Comparison of ENCODE assay signal across 8 mouse cellular contexts in the genomic region with DNA sequence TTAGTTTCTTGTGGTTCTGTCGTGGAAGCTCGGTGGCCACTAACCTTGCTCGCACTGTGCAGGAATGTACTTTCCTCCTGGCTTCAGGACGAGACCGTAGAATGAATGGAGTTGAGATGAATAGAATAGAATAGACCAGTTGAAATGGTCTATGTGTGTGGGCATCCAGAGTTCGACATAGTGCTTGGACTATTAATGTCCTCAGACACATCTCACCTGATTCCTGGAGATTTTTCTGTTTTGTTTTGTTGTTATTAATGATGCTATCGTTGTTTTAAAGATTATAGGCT. TPM values are rescaled to one million over a fixed set of nuclear protein-coding genes. Genes with fewer than 3 reads are reported as not detected.
A peak's percentile ranks its signal among the peaks of the same experiment; 100 is the strongest.
DNase-seq lines count a peak whose midpoint lies in the region; ATAC-seq and TF ChIP-seq lines count a peak whose summit lies in the region.

No protein-coding gene starts in this region.

- no peak for TF ChIP-seq EP300 in liver, embryonic 14.5 days (IDR thresholded peaks at IDR 0.05; ENCODE audit: low read depth)

- ATAC-seq in CD4-positive, CD25-positive, alpha-beta regulatory T cell, adult 4 months, result peak; percentile 3
- peak; percentile 25; the same call in 1 of the 2 replicates for ATAC-seq in forebrain, embryonic 11.5 days (replicated peaks; ENCODE audit: low FRiP score)
- ATAC-seq in liver, embryonic 14.5 days (ENCODE audit: insufficient read depth), result peak; percentile 9; the same call in 1 of the 2 replicates

- H3K4me1 ChIP-seq in heart, embryonic 10.5 days, result peaks cover 11% of the 10 kb centered on the region
- no peaks in the 10 kb centered on the region for H3K4me1 ChIP-seq in forebrain, embryonic 11.5 days (replicated peaks; ENCODE audit: control insufficient read depth, insufficient read depth, low read length)
- H3K4me1 ChIP-seq in liver, embryonic 14.5 days (replicated peaks; ENCODE audit: control insufficient read depth in 2 of 2, insufficient read depth in 2 of 2, low read length in 1 of 2), result peaks cover 7 to 19% of the 10 kb centered on the region in 2 experiments

- H3K4me2 ChIP-seq in forebrain, embryonic 11.5 days (ENCODE audit: low read depth, low read length, severe bottlenecking), result peak overlapping the region; percentile 77
- peak overlapping the region; percentile 73 for H3K4me2 ChIP-seq in liver, embryonic 14.5 days (ENCODE audit: low read depth)

- H3K9me3 ChIP-seq in heart, embryonic 10.5 days, result no peaks in the 10 kb centered on the region; the same call in 1 of the 2 replicates
- H3K9me3 ChIP-seq in forebrain, embryonic 11.5 days (ENCODE audit: control insufficient read depth, low read length), result no peaks in the 10 kb centered on the region
- no peaks in the 10 kb centered on the region for H3K9me3 ChIP-seq in liver, embryonic 14.5 days (ENCODE audit: control insufficient read depth, low read length)

- TF ChIP-seq CTCF in liver, embryonic 14.5 days (IDR thresholded peaks at IDR 0.05; ENCODE audit: low read depth), result no peak

- H3K9ac ChIP-seq in forebrain, embryonic 11.5 days (ENCODE audit: low read length), result peak overlapping the region; percentile 93
- H3K9ac ChIP-seq in liver, embryonic 14.5 days (replicated peaks), result peak overlapping the region; percentile 97

- peak overlapping the region; percentile 88 for H3K4me3 ChIP-seq in heart, embryonic 10.5 days
- peak overlapping the region; percentile 89 for H3K4me3 ChIP-seq in forebrain, embryonic 11.5 days (ENCODE audit: low read depth, low read length)
- H3K4me3 ChIP-seq in liver, embryonic 14.5 days (ENCODE audit: insufficient read depth in 1 of 2, low read depth in 2 of 2, low read length in 2 of 2), result peak overlapping the region; percentile 81 to 86

- peak overlapping the region; percentile 96; the same call in 1 of the 2 replicates for H3K27ac ChIP-seq in heart, embryonic 10.5 days
- H3K27ac ChIP-seq in forebrain, embryonic 11.5 days (ENCODE audit: low read depth, low read length), result no peak overlapping the region
- H3K27ac ChIP-seq in liver, embryonic 14.5 days, result peak overlapping the region; percentile 43

- H3K27me3 ChIP-seq in heart, embryonic 10.5 days (ENCODE audit: insufficient read depth, poor library complexity, severe bottlenecking), result no peaks in the 10 kb centered on the region
- H3K27me3 ChIP-seq in forebrain, embryonic 11.5 days (ENCODE audit: control insufficient read depth, insufficient read depth, low read length), result no peaks in the 10 kb centered on the region
- no peaks in the 10 kb centered on the region for H3K27me3 ChIP-seq in liver, embryonic 14.5 days (ENCODE audit: control insufficient read depth, insufficient read depth, low read length)

- WGBS in heart, embryonic 10.5 days, result 13% methylated on average over 7 of the region's 7 CpGs
- WGBS in forebrain, embryonic 11.5 days, result 9% methylated on average over 7 of the region's 7 CpGs
- WGBS in liver, embryonic 14.5 days (ENCODE audit: insufficient replicate concordance), result 8% methylated on average over 7 of the region's 7 CpGs

- DNase-seq in heart, embryonic 10.5 days (ENCODE audit: low spot score), result no peak
- no peak for DNase-seq in heart, adult 8-10 months (ENCODE audit: low spot score)
- DNase-seq in forebrain, embryonic 11.5 days (ENCODE audit: low spot score), result no peak
- no peak for DNase-seq in liver, embryonic 14.5 days (ENCODE audit: low read depth in 3 of 3, low spot score in 3 of 3)
- no peak for DNase-seq in Muller cell, postnatal 12 days (ENCODE audit: inconsistent ontology term)
- DNase-seq in cerebellum, adult 11 months, result no peak
- no peak for DNase-seq in left cerebral cortex, postnatal 14 days (ENCODE audit: low spot score in 2 of 2)

- peaks cover 10% of the 10 kb centered on the region for H3K36me3 ChIP-seq in heart, embryonic 10.5 days
- H3K36me3 ChIP-seq in forebrain, embryonic 11.5 days (ENCODE audit: control insufficient read depth, insufficient read depth, low read length), result no peaks in the 10 kb centered on the region
- peaks cover 5% of the 10 kb centered on the region; the same call in 1 of the 2 replicates for H3K36me3 ChIP-seq in liver, embryonic 14.5 days (replicated peaks; ENCODE audit: control insufficient read depth, insufficient read depth, low read depth)

- intact Hi-C loops in left cerebral cortex, postnatal 14 days (cut with DNase I), result no loop called here

RNA-seq across cellular contexts. Expression of gene Fam133b, which starts 0.8 kb away (rescaled TPM):
- 15.8 and 19.3 TPM in 2 replicates for polyA plus RNA-seq in heart, embryonic 10.5 days (2016; fragmentation: Nextera tagmentation; extraction: Ambion mirVana)
- total RNA-seq in heart, adult 8-10 months (2022), result 10 to 100 TPM; 10.0 to 11.7 (median 11.1) TPM
- 10 to 100 TPM; 44.0 to 54.2 TPM for polyA plus RNA-seq in CD4-positive, CD25-positive, alpha-beta regulatory T cell, adult 4 months (2017; shearing (Covaris generic))
- 37.9 and 43.7 TPM in 2 replicates for polyA plus RNA-seq in forebrain, embryonic 11.5 days (2014; fragmentation: Nextera tagmentation; extraction: Ambion mirVana)
- polyA plus RNA-seq in liver, embryonic 14.5 days (2012; rRNA removed), result 6.5 and 10.9 TPM in 2 replicates
- polyA plus RNA-seq in liver, embryonic 14.5 days (2014; fragmentation: Nextera tagmentation; extraction: Ambion mirVana), result 11.6 and 11.7 TPM in 2 replicates
- 10 to 100 TPM; 37.8 to 41.9 TPM for total RNA-seq in left cerebral cortex, postnatal 14 days (2021)

RNA-seq across cellular contexts. Expression of gene 1700109H08Rik, which starts 26.9 kb away (rescaled TPM):
- 2.7 and 3.8 TPM in 2 replicates for polyA plus RNA-seq in heart, embryonic 10.5 days (2016; fragmentation: Nextera tagmentation; extraction: Ambion mirVana)
- total RNA-seq in heart, adult 8-10 months (2022), result 1 to 10 TPM; 1.0 to 2.6 (median 2.1) TPM
- polyA plus RNA-seq in CD4-positive, CD25-positive, alpha-beta regulatory T cell, adult 4 months (2017; shearing (Covaris generic)), result 10 to 100 TPM; 10.3 to 11.7 TPM
- 3.9 and 4.9 TPM in 2 replicates for polyA plus RNA-seq in forebrain, embryonic 11.5 days (2014; fragmentation: Nextera tagmentation; extraction: Ambion mirVana)
- 1.2 and 1.9 TPM in 2 replicates for polyA plus RNA-seq in liver, embryonic 14.5 days (2012; rRNA removed)
- 0.50 and 0.71 TPM in 2 replicates for polyA plus RNA-seq in liver, embryonic 14.5 days (2014; fragmentation: Nextera tagmentation; extraction: Ambion mirVana)
- 1 to 10 TPM; 2.7 to 3.5 TPM for total RNA-seq in left cerebral cortex, postnatal 14 days (2021)

RNA-seq across cellular contexts. Expression of gene Pex1, which starts 51.4 kb away (rescaled TPM):
- polyA plus RNA-seq in heart, embryonic 10.5 days (2016; fragmentation: Nextera tagmentation; extraction: Ambion mirVana), result 11.5 and 13.9 TPM in 2 replicates
- 1 to 10 TPM; 8.1 to 9.9 (median 8.7) TPM for total RNA-seq in heart, adult 8-10 months (2022)
- 10 to 100 TPM; 14.0 to 18.5 TPM for polyA plus RNA-seq in CD4-positive, CD25-positive, alpha-beta regulatory T cell, adult 4 months (2017; shearing (Covaris generic))
- polyA plus RNA-seq in forebrain, embryonic 11.5 days (2014; fragmentation: Nextera tagmentation; extraction: Ambion mirVana), result 14.0 and 16.6 TPM in 2 replicates
- 2.2 and 4.0 TPM in 2 replicates for polyA plus RNA-seq in liver, embryonic 14.5 days (2012; rRNA removed)
- polyA plus RNA-seq in liver, embryonic 14.5 days (2014; fragmentation: Nextera tagmentation; extraction: Ambion mirVana), result 2.9 and 3.8 TPM in 2 replicates
- total RNA-seq in left cerebral cortex, postnatal 14 days (2021), result 10 to 100 TPM; 23.5 to 28.3 TPM

RNA-seq across cellular contexts. Expression of gene Rbm48, which starts 52.0 kb away (rescaled TPM):
- 10.9 and 11.4 TPM in 2 replicates for polyA plus RNA-seq in heart, embryonic 10.5 days (2016; fragmentation: Nextera tagmentation; extraction: Ambion mirVana)
- total RNA-seq in heart, adult 8-10 months (2022), result 1 to 10 TPM; 3.8 to 7.9 (median 4.7) TPM
- 10 to 100 TPM; 30.7 to 36.4 TPM for polyA plus RNA-seq in CD4-positive, CD25-positive, alpha-beta regulatory T cell, adult 4 months (2017; shearing (Covaris generic))
- polyA plus RNA-seq in forebrain, embryonic 11.5 days (2014; fragmentation: Nextera tagmentation; extraction: Ambion mirVana), result 14.3 and 15.9 TPM in 2 replicates
- 2.3 and 4.1 TPM in 2 replicates for polyA plus RNA-seq in liver, embryonic 14.5 days (2012; rRNA removed)
- 5.7 and 6.2 TPM in 2 replicates for polyA plus RNA-seq in liver, embryonic 14.5 days (2014; fragmentation: Nextera tagmentation; extraction: Ambion mirVana)
- total RNA-seq in left cerebral cortex, postnatal 14 days (2021), result 10 to 100 TPM; 12.1 to 12.8 TPM
